In genomic region chr7:115941766-115942165, GRCm38 (mm10) we compare ENCODE assay signal across 12 mouse cellular contexts.
DNase-seq lines count a peak whose midpoint lies in the region; ATAC-seq and TF ChIP-seq lines count a peak whose summit lies in the region.
"Had no signal": no experiment of that assay in that cellular context is flagged by ENCODE, and none has a peak within 500 bp of the region (broad histone marks: within the 10 kb centered on the region; RNA-seq: fewer than 3 reads in every experiment).

No protein-coding gene starts in this region.

- WGBS in hindbrain, embryonic 11.5 days: 63% methylated on average over 6 of the region's 6 CpGs
- 61% methylated on average over 6 of the region's 6 CpGs for WGBS in hindbrain, embryonic 13.5 days
- 7% methylated on average over 6 of the region's 6 CpGs for WGBS in liver, embryonic 14.5 days (ENCODE audit: insufficient replicate concordance)

- no peak for ATAC-seq in hindbrain, embryonic 11.5 days (ENCODE audit: low FRiP score)
- ATAC-seq in hindbrain, embryonic 13.5 days (ENCODE audit: low FRiP score): no peak
- peak; percentile 91 for ATAC-seq in common myeloid progenitor, adult 5-6 weeks (replicated peaks; ENCODE audit: low read depth, poor library complexity, severe bottlenecking)
- ATAC-seq in liver, embryonic 14.5 days (ENCODE audit: insufficient read depth): peak; percentile 100
- ATAC-seq: CD4-positive, CD25-positive, alpha-beta regulatory T cell, adult 4 months; forebrain, embryonic 13.5 days had no signal

- H3K36me3 ChIP-seq in hindbrain, embryonic 11.5 days (ENCODE audit: control insufficient read depth, insufficient read depth, low read length): no peaks in the 10 kb centered on the region
- no peaks in the 10 kb centered on the region for H3K36me3 ChIP-seq in hindbrain, embryonic 13.5 days
- no peaks in the 10 kb centered on the region for H3K36me3 ChIP-seq in liver, embryonic 14.5 days (replicated peaks; ENCODE audit: control insufficient read depth, insufficient read depth, low read depth)

- H3K9me3 ChIP-seq in hindbrain, embryonic 11.5 days (ENCODE audit: control insufficient read depth, low read length): no peaks in the 10 kb centered on the region
- no peaks in the 10 kb centered on the region for H3K9me3 ChIP-seq in hindbrain, embryonic 13.5 days
- no peaks in the 10 kb centered on the region for H3K9me3 ChIP-seq in liver, embryonic 14.5 days (ENCODE audit: control insufficient read depth, low read length)
- H3K9me3 ChIP-seq: forebrain, embryonic 13.5 days had no signal

- H3K4me2 ChIP-seq in hindbrain, embryonic 11.5 days (replicated peaks; ENCODE audit: low read depth, low read length): no peak overlapping the region
- H3K4me2 ChIP-seq in hindbrain, embryonic 13.5 days: no peak overlapping the region
- peak overlapping the region; percentile 39 for H3K4me2 ChIP-seq in liver, embryonic 14.5 days (ENCODE audit: low read depth)
- H3K4me2 ChIP-seq: forebrain, embryonic 13.5 days had no signal

- TF ChIP-seq CTCF in liver, embryonic 14.5 days (IDR thresholded peaks at IDR 0.05; ENCODE audit: low read depth): no peak

- DNase-seq in hindbrain, embryonic 11.5 days (ENCODE audit: low spot score): peak; percentile 13
- peak; percentile 59 for DNase-seq in 416B (ENCODE audit: low read depth)
- DNase-seq in liver, embryonic 14.5 days (ENCODE audit: low read depth in 3 of 3, low spot score in 3 of 3): peak; percentile 83 to 85 (median 84)
- DNase-seq in adrenal gland, adult 2 months: no peak
- DNase-seq in thymus, postnatal 14 days: no peak
- no peak for DNase-seq in right cerebral cortex, postnatal 10 days (ENCODE audit: low spot score in 2 of 2)
- DNase-seq: cerebellum, postnatal 25 days; thymus, postnatal 36 days had no signal

- no peak overlapping the region for H3K4me3 ChIP-seq in hindbrain, embryonic 11.5 days (ENCODE audit: low read depth, low read length)
- H3K4me3 ChIP-seq in hindbrain, embryonic 13.5 days: no peak overlapping the region
- no peak overlapping the region for H3K4me3 ChIP-seq in liver, embryonic 14.5 days (ENCODE audit: insufficient read depth in 1 of 2, low read depth in 2 of 2, low read length in 2 of 2)
- H3K4me3 ChIP-seq: forebrain, embryonic 13.5 days had no signal

- no peak overlapping the region for H3K9ac ChIP-seq in hindbrain, embryonic 11.5 days (ENCODE audit: low read depth, low read length)
- H3K9ac ChIP-seq in hindbrain, embryonic 13.5 days: no peak overlapping the region
- H3K9ac ChIP-seq in liver, embryonic 14.5 days (replicated peaks): peak overlapping the region; percentile 57
- H3K9ac ChIP-seq: forebrain, embryonic 13.5 days had no signal

- TF ChIP-seq EP300 in liver, embryonic 14.5 days (IDR thresholded peaks at IDR 0.05; ENCODE audit: low read depth): peak; percentile 96

- no peaks in the 10 kb centered on the region for H3K27me3 ChIP-seq in hindbrain, embryonic 11.5 days (ENCODE audit: control insufficient read depth, insufficient read depth, low read length)
- H3K27me3 ChIP-seq in hindbrain, embryonic 13.5 days: no peaks in the 10 kb centered on the region
- H3K27me3 ChIP-seq in liver, embryonic 14.5 days (ENCODE audit: control insufficient read depth, insufficient read depth, low read length): no peaks in the 10 kb centered on the region
- H3K27me3 ChIP-seq: forebrain, embryonic 13.5 days had no signal

- no peaks in the 10 kb centered on the region for H3K4me1 ChIP-seq in hindbrain, embryonic 11.5 days (replicated peaks; ENCODE audit: control insufficient read depth, insufficient read depth, low read length)
- no peaks in the 10 kb centered on the region; the same call in 1 of the 2 replicates for H3K4me1 ChIP-seq in hindbrain, embryonic 13.5 days (replicated peaks)
- H3K4me1 ChIP-seq in liver, embryonic 14.5 days (replicated peaks; ENCODE audit: control insufficient read depth in 2 of 2, insufficient read depth in 2 of 2, low read length in 1 of 2): peaks cover 18 to 20% of the 10 kb centered on the region in 2 experiments

- H3K27ac ChIP-seq in hindbrain, embryonic 11.5 days (ENCODE audit: low read depth, low read length): no peak overlapping the region
- H3K27ac ChIP-seq in hindbrain, embryonic 13.5 days: no peak overlapping the region
- peak overlapping the region; percentile 79 for H3K27ac ChIP-seq in liver, embryonic 14.5 days
- H3K27ac ChIP-seq: forebrain, embryonic 13.5 days had no signal

Comparison
In these comparisons a context has a peak if more than half of its experiments do, and no peak if none do; other contexts are left out.
1. ATAC-seq: peak in common myeloid progenitor, adult 5-6 weeks (single experiment) and liver, embryonic 14.5 days (single experiment); none in hindbrain, embryonic 11.5 days (single experiment) and hindbrain, embryonic 13.5 days (single experiment).
2. DNase-seq: peak in hindbrain, embryonic 11.5 days (single experiment), 416B (single experiment) and liver, embryonic 14.5 days (3 of 3); none in adrenal gland, adult 2 months (single experiment), thymus, postnatal 14 days (single experiment) and right cerebral cortex, postnatal 10 days (0 of 2).